Mouse (Mus musculus) stomach, embryonic 16.5 days (tissue): ENCODE data around the gene Crybb2. TPM values are rescaled to one million over a fixed set of nuclear protein-coding genes. Genes with fewer than 3 reads are reported as not detected.

Experiments
- ATAC-seq: fragments of 200-750 bp; cut with Nextera tagmentation; 2 replicates; pipeline ENCODE4 v1.8.0; 2017; ENCODE audit warnings: moderate number of reproducible peaks, moderate TSS enrichment; ENCODE audit not compliant: insufficient read depth, low FRiP score
- H3K27ac ChIP-seq: fragments of 300-500 bp; sonication (generic); 2 replicates; pipeline ENCODE4 v1.5.1; 2014; ENCODE audit warnings: low read length
- H3K27me3 ChIP-seq: fragments of 300-500 bp; sonication (generic); 2 replicates; pipeline ENCODE4 v1.6.1; 2014; ENCODE audit warnings: low read length, control low read depth, mixed read lengths; ENCODE audit not compliant: control insufficient read depth, insufficient read depth
- H3K36me3 ChIP-seq: fragments of 300-500 bp; sonication (generic); 2 replicates; pipeline ENCODE4 v1.6.1; 2014; ENCODE audit warnings: low read length; ENCODE audit not compliant: control insufficient read depth, insufficient read depth
- H3K4me1 ChIP-seq: fragments of 300-500 bp; sonication (generic); 2 replicates; pipeline ENCODE4 v1.6.1; 2014; ENCODE audit warnings: low read length, control low read depth, mixed read lengths; ENCODE audit not compliant: control insufficient read depth, insufficient read depth
- H3K4me2 ChIP-seq: fragments of 300-500 bp; sonication (generic); 2 replicates; pipeline ENCODE4 v1.6.1; 2014; ENCODE audit warnings: low read depth, low read length, mixed read lengths
- H3K4me3 ChIP-seq: fragments of 300-500 bp; sonication (generic); replicated peaks from 2 replicates; pipeline ENCODE4 v1.5.1; 2014; ENCODE audit warnings: mild to moderate bottlenecking, low read length
- H3K9ac ChIP-seq: fragments of 300-500 bp; sonication (generic); 2 replicates; pipeline ENCODE4 v1.6.1; 2014; ENCODE audit warnings: low read length
- H3K9me3 ChIP-seq: fragments of 300-500 bp; sonication (generic); replicated peaks from 2 replicates; pipeline ENCODE4 v1.6.1; 2016; ENCODE audit warnings: low read length, control low read depth; ENCODE audit not compliant: control insufficient read depth
- WGBS: fragments of 180-500 bp; shearing (Covaris S2); extraction: QIAGEN DNeasy Blood & Tissue Kit; methylation state at CpG from one replicate; pipeline ENCODE4 v1.1.7; 2014; 5-methylcytosine and 5-hydroxymethylcytosine counted together
- polyA plus RNA-seq: library from polyadenylated mRNA; unstranded; fragments of >200 nt; fragmentation: Nextera tagmentation; extraction: Ambion mirVana; gene quantifications from 2 replicates; pipeline ENCODE4 v1.2.1, GENCODE M21; 2015

The Crybb2 gene
- polyA plus RNA-seq, 1 experiment from 2014 or later = not detected

DNA sequence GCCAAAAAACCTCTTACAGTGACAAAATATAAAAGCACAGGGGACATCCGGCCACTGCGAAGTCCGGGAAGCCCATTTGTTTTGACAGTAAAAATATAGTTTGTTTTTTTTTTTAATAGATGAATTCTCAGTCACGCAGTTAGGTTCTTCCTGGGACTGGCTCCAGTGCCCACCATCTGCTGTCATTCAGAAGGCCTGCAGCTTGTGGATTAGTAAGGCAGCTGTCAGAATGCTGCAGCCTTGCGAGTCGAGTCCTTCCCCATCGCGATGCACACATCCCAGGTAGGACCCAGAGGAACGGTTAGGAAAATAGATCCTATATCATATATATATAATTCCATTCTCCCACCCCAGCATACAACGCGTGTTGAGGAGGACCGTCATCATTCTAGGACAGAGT lies 16.5 kb upstream of the Crybb2 start:
- no peaks in the 10 kb centered on the region for H3K36me3 ChIP-seq
- no peaks in the 10 kb centered on the region for H3K4me1 ChIP-seq
- no peaks in the 10 kb centered on the region for H3K9me3 ChIP-seq
- no peak overlapping the region for H3K9ac ChIP-seq
- H3K4me2 ChIP-seq = no peak overlapping the region
- H3K4me3 ChIP-seq = no peak overlapping the region
- no peaks in the 10 kb centered on the region for H3K27me3 ChIP-seq
- WGBS = 74% methylated on average over 12 of the region's 12 CpGs
- ATAC-seq = no peak
- H3K27ac ChIP-seq = no peak overlapping the region

- 55% methylated on average over 2 of the region's 2 CpGs for WGBS
- Histone ChIP-seq H3K4me3 (no peak overlapping the region), H3K36me3 (no peaks in the 10 kb centered on the region), H3K27ac (no peak overlapping the region), H3K9me3 (no peaks in the 10 kb centered on the region), H3K4me1 (no peaks in the 10 kb centered on the region), H3K27me3 (no peaks in the 10 kb centered on the region), H3K9ac (no peak overlapping the region), H3K4me2 (no peak overlapping the region)
- ATAC-seq = no peak
These were observed 16.0 kb upstream of the Crybb2 start for GRCm38 (mm10) chr5:113085931-113086330.

GRCm38 (mm10) chr5:113084309-113084708 lies 14.4 kb upstream of the Crybb2 start:
- Histone ChIP-seq H3K9ac (no peak overlapping the region), H3K27ac (no peak overlapping the region), H3K4me2 (no peak overlapping the region), H3K4me3 (no peak overlapping the region), H3K4me1 (no peaks in the 10 kb centered on the region), H3K9me3 (no peaks in the 10 kb centered on the region), H3K27me3 (no peaks in the 10 kb centered on the region), H3K36me3 (no peaks in the 10 kb centered on the region)
- ATAC-seq = no peak
- WGBS = 74% methylated on average over 2 of the region's 2 CpGs

DNA sequence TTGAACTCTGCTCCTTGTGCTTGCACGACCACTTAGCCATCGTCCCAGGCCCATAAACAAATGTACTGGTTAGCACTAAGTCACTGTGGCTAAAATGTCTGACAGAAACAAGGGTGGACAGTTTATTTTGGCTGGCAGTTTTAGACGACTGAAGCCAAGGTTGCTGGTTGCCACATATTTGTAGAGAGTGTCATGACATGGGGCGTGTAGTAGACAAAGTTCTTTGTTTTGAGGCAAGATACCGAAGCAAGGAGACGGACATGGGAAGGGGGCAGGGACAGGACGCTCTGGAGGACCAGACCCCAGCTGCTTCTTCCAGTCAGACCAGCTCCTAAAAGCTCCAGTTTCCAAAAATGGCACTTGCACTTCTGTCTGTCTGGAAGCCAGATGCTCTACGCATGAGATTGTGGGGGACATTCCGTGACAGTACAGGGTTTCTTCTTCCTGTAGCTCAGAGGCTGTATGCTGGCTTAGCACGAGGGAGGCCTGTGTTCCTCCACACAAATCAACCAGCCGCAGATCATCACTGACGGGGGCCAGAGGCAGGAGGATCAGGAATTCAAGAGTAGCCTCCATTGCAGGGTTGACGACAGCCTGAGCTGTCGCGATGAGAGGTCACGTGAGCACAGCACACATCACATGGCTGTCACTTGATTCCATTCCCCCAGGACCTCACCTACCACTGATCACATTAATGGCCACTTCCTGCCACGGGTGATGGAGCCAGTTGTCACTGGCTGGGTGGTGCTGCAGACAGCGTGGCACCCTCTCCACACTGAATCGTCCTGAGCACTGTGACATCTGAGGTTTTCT lies 12.6 kb upstream of the Crybb2 start:
- Histone ChIP-seq H3K27me3 (no peaks in the 10 kb centered on the region), H3K4me1 (no peaks in the 10 kb centered on the region), H3K27ac (no peak overlapping the region), H3K9ac (no peak overlapping the region), H3K9me3 (no peaks in the 10 kb centered on the region), H3K4me3 (no peak overlapping the region), H3K36me3 (no peaks in the 10 kb centered on the region), H3K4me2 (no peak overlapping the region)
- ATAC-seq = no peak
- 50% methylated on average over 19 of the region's 19 CpGs for WGBS

DNA sequence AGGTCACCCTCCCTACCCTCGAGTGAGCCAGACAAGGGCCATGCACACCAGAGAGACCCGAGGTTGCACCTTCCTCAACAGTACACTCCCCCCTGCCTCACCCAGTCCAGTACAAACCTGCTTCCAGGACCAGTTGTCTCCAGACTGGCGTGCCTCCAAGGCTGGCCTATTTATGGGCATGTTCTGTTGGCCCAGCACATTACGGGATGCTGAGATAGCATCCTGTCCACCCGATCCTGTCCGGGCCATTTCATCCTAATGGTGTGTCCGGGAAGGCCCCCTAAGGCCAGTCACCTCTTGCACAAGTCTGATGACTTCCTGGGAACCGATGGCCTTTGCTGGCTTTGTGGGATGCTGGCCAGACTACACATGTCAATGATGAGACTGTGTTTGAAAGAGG lies 11.5 kb upstream of the Crybb2 start, which contains the start of gene Crybb3:
Gene Crybb3 (minus strand): TSS at position 146 of the 400 bp plus-strand sequence.
- Histone ChIP-seq H3K4me2 (no peak within 1 kb of the TSS), H3K36me3 (no peaks in the 10 kb centered on the region), H3K27me3 (no peaks in the 10 kb centered on the region), H3K9ac (no peak within 1 kb of the TSS), H3K27ac (no peak within 1 kb of the TSS), H3K9me3 (no peaks in the 10 kb centered on the region), H3K4me1 (no peaks in the 10 kb centered on the region), H3K4me3 (no peak within 1 kb of the TSS)
- WGBS = 72% methylated on average over 8 of the region's 8 CpGs
- no peak for ATAC-seq

GRCm38 (mm10) chr5:113081020-113081419 lies 11.1 kb upstream of the Crybb2 start:
- H3K9ac ChIP-seq = no peak overlapping the region
- no peak overlapping the region for H3K4me2 ChIP-seq
- H3K36me3 ChIP-seq = no peaks in the 10 kb centered on the region
- no peaks in the 10 kb centered on the region for H3K9me3 ChIP-seq
- H3K27ac ChIP-seq = no peak overlapping the region
- H3K27me3 ChIP-seq = no peaks in the 10 kb centered on the region
- no peak for ATAC-seq
- H3K4me1 ChIP-seq = no peaks in the 10 kb centered on the region
- H3K4me3 ChIP-seq = no peak overlapping the region
- WGBS = 91% methylated on average over 9 of the region's 9 CpGs

DNA sequence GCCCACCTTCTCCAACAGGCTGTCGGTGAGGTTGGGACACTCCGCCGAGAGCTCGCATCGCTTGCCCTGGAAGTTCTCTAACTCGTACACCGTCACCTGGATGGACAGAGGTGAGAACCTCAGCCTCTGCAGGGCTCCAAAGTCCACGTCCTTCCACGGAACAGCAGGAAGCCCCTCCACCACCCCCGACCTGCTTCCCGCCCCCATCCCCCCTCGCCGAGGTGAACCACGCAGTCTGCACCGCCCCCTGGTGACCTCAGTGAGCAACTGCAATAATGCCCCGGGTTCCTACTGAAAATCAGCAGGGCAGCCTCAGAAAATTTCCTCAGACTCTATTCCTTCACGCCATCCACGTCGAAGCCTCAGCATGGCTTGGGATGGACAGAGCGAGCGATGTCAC lies 9.9 kb upstream of the Crybb2 start:
- H3K4me2 ChIP-seq = no peak overlapping the region
- H3K4me1 ChIP-seq = no peaks in the 10 kb centered on the region
- H3K9me3 ChIP-seq = no peaks in the 10 kb centered on the region
- H3K36me3 ChIP-seq = no peaks in the 10 kb centered on the region
- H3K4me3 ChIP-seq = no peak overlapping the region
- H3K27ac ChIP-seq = no peak overlapping the region
- no peak overlapping the region for H3K9ac ChIP-seq
- ATAC-seq = no peak
- WGBS = 25% methylated on average over 21 of the region's 21 CpGs
- H3K27me3 ChIP-seq = no peaks in the 10 kb centered on the region

GRCm38 (mm10) chr5:113078686-113079085 lies 8.8 kb upstream of the Crybb2 start:
- 68% methylated on average over 5 of the region's 5 CpGs for WGBS
- no peak for ATAC-seq

DNA sequence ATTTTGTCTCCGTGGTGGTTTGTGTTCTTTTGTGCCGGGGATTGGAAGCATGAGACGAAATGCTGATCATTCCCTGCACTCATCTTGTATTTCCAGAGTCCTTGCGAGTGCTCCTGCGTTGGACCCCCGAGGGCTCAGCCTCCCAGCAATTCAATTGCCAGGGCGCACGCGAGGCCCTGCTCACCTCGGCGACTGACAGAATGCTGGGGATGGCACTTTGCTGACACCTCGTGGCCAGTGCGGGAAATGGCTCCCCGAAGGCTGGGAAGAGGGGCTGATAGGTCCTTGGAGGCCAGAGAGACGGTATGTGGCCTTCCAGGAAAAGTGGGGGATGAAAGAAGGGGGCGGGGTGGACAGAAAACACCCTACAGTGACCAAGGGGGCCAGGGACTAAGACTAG lies 15.6 kb downstream of the Crybb2 start:
- no peaks in the 10 kb centered on the region for H3K36me3 ChIP-seq
- H3K4me2 ChIP-seq = no peak overlapping the region
- no peaks in the 10 kb centered on the region for H3K4me1 ChIP-seq
- H3K9me3 ChIP-seq = no peaks in the 10 kb centered on the region
- no peak overlapping the region for H3K27ac ChIP-seq
- 2% methylated on average over 16 of the region's 16 CpGs for WGBS
- peak; percentile 30; the same call in 1 of the 2 replicates for ATAC-seq
- H3K4me3 ChIP-seq = no peak overlapping the region
- no peak overlapping the region for H3K9ac ChIP-seq
- H3K27me3 ChIP-seq = no peaks in the 10 kb centered on the region

More at GRCm38 (mm10) chr5:113078686-113079085, 8.8 kb upstream of the Crybb2 start:
- H3K4me1 ChIP-seq = no peaks in the 10 kb centered on the region
- no peak overlapping the region for H3K9ac ChIP-seq
- H3K27ac ChIP-seq = no peak overlapping the region
- no peaks in the 10 kb centered on the region for H3K9me3 ChIP-seq
- H3K4me3 ChIP-seq = no peak overlapping the region
- H3K4me2 ChIP-seq = no peak overlapping the region
- H3K27me3 ChIP-seq = no peaks in the 10 kb centered on the region
- H3K36me3 ChIP-seq = no peaks in the 10 kb centered on the region
